Mouse (Mus musculus): ENCODE measurements around the gene Rasal3. TPM values are rescaled to one million over a fixed set of nuclear protein-coding genes. Genes with fewer than 3 reads are reported as not detected.

Gene Rasal3
- polyA plus RNA-seq, 1 experiment from 2014 or later: 0.73 TPM

Small RNA genes within 50 kb of the gene (microRNA-seq; reads per million reads assigned to microRNA genes)
- gene Gm22201: not detected

Other genes with a start within 250 kb of the Rasal3 start
- gene Notch3, start 236.7 kb downstream of the Rasal3 start, polyA plus RNA-seq (2015; fragmentation: Nextera tagmentation; extraction: Ambion mirVana): 5.5 TPM in 2 replicates
- gene Ephx3, start 214.0 kb downstream of the Rasal3 start, polyA plus RNA-seq (2015; fragmentation: Nextera tagmentation; extraction: Ambion mirVana): 0.20 TPM in 1 of 2 replicates, not detected in the other
- gene Brd4, start 118.9 kb downstream of the Rasal3 start, polyA plus RNA-seq (2015; fragmentation: Nextera tagmentation; extraction: Ambion mirVana): 82.2 and 83.8 TPM in 2 replicates
- gene Akap8, start 82.3 kb downstream of the Rasal3 start, polyA plus RNA-seq (2015; fragmentation: Nextera tagmentation; extraction: Ambion mirVana): 112 and 123 TPM in 2 replicates
- 132 and 164 TPM in 2 replicates for gene Akap8l, start 53.0 kb downstream of the Rasal3 start, polyA plus RNA-seq (2015; fragmentation: Nextera tagmentation; extraction: Ambion mirVana)
- 35.7 and 39.1 TPM in 2 replicates for gene Wiz, start 14.1 kb downstream of the Rasal3 start, polyA plus RNA-seq (2015; fragmentation: Nextera tagmentation; extraction: Ambion mirVana)
- not detected in 2 replicates for gene Pglyrp2, start 20.6 kb upstream of the Rasal3 start, polyA plus RNA-seq (2015; fragmentation: Nextera tagmentation; extraction: Ambion mirVana)
- 0.28 and 0.40 TPM in 2 replicates for gene Cyp4f39, start 49.1 kb upstream of the Rasal3 start, polyA plus RNA-seq (2015; fragmentation: Nextera tagmentation; extraction: Ambion mirVana)
- gene Cyp4f17, start 102.5 kb upstream of the Rasal3 start, polyA plus RNA-seq (2015; fragmentation: Nextera tagmentation; extraction: Ambion mirVana): 6.7 and 8.9 TPM in 2 replicates
- gene Cyp4f16, start 133.0 kb upstream of the Rasal3 start, polyA plus RNA-seq (2015; fragmentation: Nextera tagmentation; extraction: Ambion mirVana): 20.0 and 26.1 TPM in 2 replicates
- not detected in 2 replicates for gene Cyp4f37, start 217.7 kb upstream of the Rasal3 start, polyA plus RNA-seq (2015; fragmentation: Nextera tagmentation; extraction: Ambion mirVana)